Mouse (Mus musculus) NIH3T3 (cell line): ENCODE measurements at regions not wholly inside any gene's neighbourhood (a gene's known extent, or its start where the extent isn't known, plus 50 kb on each side); places are given as distances from the start of the nearest gene placed in this dataset.

Experiments
- DNase-seq: peaks from one replicate; pipeline ENCODE4 v3.0.0-alpha.2; 2012; ENCODE audit warnings: low read depth

DNA sequence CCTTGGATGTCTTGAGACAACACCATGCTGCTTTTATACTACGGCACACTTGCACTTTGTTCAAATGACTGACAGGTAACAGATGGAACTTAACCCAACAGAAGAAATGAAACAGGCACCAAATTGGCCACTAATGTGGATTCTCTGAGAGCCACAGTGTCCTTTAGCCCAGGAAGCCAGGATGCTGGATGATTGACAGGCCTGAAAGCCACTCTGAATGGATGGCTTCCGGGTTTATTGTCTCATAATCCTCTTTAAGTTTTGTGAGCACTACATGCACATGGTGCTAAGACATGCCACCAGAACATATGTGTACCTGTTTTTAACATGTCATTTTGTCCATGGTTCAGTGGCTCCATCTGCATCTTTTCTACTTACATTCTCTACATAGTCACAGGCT lies 152.7 kb downstream of the Drd1 start:
- no peak for DNase-seq

DNA sequence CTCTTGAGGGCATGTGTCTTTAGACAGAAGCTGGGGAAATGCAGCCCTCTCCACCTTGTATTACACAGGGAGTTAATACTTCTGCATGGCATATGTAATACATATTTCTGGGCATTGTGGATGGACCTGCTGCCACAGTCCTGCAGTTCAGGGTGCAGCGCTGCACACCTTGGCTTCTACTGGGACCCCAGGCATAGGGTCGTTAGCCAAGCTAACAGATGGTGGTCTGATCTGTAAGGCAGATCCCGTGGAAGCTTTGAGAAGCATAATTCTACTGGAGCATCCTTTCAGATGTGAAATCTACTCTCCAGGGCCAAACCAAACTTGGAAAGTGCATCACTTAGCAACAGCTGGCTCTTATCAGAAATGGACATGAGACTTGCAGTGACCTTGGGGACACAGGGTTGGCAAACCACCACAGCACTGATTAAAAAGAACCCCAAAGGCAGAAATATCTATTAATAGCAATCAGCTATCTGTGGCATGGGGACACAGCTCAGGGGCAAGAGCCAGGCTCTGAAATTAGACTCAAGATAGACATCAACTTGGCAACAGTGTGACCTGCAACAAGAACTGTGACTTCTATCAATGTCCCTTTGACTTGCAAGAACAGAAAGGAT lies 155.0 kb downstream of the Drd1 start:
- DNase-seq, result no peak

DNA sequence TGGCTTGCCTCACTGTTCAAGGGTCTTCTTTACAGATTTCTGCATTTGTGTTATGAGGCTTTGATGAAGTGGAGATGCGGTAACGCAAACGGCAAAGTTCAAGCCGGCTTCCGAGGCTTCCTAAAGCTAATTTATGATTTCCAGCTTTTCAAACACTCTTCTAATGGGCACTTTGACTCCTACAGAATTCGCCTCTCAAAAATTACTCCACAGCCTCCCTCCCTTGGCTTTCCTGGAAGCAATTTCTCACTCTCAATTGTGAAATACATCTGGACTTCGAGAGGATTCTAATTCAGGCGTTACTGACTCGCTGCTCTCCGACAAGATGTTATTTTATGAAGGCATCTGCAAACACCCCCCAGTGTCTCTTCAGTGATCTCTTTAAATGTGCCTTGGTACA lies 157.2 kb downstream of the Drd1 start:
- DNase-seq, result no peak

DNA sequence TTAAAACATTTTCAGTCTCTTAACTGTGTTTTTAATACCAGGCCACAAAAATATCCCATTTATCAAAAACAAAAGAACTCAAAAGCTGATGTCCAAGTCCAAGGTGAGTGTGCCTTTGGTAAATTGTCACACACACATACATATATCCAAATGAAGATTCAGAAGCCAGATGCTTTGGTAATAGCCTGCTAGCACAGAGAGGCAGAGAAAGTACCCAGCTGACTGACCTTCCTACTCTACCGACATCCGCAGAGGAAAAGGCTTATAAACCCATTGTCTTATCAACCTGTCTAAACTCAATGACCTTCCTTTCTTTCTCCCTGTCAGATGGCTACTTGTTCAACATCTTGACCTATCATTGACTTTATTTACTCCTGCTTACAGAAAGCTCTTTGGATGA lies 158.3 kb downstream of the Drd1 start:
- DNase-seq, result no peak

DNA sequence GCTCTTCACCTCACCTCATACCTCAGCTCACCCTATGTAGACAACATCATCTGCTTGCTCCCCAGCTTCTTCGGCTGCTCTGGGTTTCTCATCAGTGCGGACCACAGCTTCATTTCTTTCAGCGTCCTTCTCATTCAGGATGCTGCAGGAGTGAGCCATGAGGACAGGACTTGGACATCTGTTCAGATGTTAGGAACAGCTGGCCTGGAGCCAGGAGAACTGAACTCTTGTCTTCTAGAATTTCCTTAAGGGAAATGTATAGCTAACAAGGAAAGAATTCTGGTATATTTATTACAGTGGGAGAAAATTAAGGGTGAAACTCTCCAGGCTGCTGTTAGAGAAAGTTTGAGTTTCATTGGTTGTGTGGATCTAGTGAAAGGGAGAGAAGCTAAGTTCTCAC lies 167.1 kb downstream of the Drd1 start:
- DNase-seq, result no peak

DNA sequence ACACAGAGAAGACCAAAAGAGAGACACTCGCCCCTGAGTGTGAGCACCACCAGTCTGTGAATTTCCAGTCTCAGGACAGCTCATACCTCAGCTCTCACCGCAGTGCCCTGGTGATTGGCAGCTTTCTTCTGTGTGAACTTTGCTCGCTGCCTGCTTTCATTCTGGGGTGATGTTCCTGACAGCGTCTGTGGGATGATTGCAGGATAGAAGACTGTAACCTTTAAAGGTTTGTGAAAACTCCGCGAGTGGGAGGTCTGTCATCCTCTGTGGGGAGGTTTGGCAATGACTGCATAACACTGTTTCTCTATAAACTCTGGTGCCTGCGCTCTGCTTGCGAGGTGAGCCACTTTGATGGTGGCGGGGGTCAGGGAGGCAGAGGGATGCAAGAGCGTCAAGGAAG lies 169.7 kb downstream of the Drd1 start:
- no peak for DNase-seq

DNA sequence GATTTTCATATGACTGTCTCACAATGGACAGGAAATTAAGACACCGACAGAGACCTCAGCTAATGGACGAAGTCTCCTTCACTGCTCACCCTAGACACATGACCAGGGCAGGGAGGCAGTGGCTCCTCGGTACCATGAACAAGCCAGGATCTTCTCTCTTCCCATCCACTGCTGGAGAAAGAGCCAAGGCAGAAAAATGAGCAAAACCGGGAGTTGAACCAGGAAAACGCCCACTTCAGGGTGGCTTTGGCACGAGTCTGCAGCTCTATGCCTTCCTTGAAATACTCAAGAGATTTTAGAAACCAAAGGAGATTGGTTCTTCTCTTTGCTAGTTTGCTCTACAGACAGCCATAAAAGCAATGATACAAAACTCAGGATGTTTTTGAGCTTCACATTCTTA lies 172.3 kb downstream of the Drd1 start:
- DNase-seq, result no peak

DNA sequence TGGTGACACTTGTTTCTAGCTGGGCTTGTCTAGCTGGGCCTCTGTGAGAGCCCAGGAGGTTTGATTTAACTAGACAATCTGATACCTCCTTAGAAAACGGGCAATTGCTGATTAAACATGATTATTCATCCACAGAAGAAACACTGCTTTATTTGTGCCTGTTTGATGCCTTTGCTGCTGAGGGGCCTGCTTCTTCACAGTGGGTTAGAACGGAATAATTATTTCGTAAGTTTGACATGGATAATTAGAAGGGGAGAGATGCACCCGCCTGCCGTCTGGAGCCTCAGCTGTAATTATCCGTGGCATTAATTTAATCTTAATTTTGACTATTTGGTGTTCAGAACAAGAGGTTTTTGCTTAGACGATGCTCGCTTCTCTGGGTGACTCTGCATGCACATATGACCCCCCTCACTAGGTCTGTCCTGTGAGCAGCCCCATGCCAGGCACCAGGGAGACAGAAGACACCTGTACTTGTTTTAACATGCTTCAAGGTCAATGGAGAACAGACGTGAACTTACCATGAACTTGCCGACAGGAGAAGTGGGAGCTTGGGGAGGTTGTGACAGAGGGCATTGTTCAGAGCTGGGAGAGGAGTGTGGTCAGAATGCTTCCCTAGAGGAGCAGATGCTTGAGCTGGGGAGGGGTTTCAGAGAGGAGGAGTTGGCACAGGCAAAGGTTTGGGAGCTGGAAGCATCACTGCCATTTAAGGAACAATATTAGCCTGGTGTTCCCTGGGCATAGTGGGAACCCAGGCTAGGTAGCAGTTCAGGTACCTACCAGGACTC lies 174.8 kb downstream of the Drd1 start:
- no peak for DNase-seq

DNA sequence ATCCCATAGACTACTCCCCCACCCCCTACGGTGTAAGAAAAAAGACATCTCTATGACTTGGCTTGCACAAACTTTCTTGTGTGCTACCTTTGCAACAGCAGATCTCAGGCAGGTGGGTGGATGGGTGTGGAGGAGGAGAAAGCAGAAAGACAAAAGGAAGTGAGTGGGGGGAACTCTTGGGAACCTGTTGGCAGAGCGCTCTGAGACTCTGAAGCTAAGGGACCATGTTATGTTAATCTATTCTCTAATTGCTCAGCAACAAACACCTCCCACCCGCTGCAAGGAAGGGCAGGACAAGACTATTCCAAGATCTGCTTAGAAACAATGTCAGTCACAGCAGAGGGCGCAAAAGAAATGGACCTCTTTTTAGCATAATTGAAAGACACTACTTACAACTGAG lies 180.0 kb downstream of the Drd1 start:
- no peak for DNase-seq

DNA sequence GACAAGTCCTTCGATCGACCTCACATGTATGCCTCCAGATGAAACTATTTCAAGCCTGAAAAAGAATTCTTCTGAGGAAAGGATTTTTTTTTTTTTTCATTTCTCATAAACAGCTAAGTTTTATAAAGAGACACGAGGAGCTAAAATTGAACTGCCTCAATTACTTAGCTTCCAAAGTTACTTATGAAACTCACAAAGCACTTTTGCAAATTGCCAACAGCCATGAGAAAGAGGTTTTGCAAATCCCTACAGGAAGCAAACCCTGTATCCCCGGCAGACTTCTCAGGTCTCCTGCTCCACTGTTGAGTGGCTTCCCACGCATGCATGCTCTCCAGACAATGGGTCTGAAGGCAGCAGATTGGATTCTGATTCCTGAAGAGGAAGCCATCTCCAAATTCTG lies 190.2 kb downstream of the Drd1 start:
- no peak for DNase-seq

GRCm38 (mm10) chr13:53862336-53862735 lies 193.2 kb downstream of the Drd1 start:
- DNase-seq, result no peak

DNA sequence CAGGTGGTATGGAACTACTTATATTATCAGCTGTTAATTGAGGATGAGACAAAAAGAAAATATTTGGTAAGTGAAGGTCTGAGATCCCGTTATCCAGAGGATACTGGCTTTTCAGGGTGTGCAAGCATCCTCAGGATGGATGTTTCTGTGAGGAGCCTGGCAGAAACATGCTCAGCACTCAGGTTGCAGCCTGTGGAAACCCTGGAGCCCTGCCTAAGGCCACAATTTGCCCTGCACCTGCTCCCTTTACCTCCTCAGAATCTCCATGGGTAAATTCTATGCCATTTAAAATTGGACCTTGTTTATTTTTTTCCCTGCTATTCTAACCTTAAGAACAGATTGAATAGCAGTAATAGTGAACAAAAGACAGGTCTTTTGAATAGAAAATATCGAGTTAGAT lies 201.3 kb downstream of the Drd1 start:
- DNase-seq, result no peak

- no peak for DNase-seq
Measured at GRCm38 (mm10) chr13:53850146-53850545, 205.4 kb downstream of the Drd1 start.

GRCm38 (mm10) chr13:53846221-53846620 lies 209.3 kb downstream of the Drd1 start:
- no peak for DNase-seq

- DNase-seq, result no peak
Measured at GRCm38 (mm10) chr13:53845786-53846185, 209.7 kb downstream of the Drd1 start.

GRCm38 (mm10) chr13:53825957-53826580 lies 229.4 kb downstream of the Drd1 start:
- no peak for DNase-seq

- DNase-seq, result no peak
Measured at GRCm38 (mm10) chr13:53822061-53822460, 233.4 kb downstream of the Drd1 start.

GRCm38 (mm10) chr13:53815629-53816028 lies 239.9 kb downstream of the Drd1 start:
- no peak for DNase-seq

DNA sequence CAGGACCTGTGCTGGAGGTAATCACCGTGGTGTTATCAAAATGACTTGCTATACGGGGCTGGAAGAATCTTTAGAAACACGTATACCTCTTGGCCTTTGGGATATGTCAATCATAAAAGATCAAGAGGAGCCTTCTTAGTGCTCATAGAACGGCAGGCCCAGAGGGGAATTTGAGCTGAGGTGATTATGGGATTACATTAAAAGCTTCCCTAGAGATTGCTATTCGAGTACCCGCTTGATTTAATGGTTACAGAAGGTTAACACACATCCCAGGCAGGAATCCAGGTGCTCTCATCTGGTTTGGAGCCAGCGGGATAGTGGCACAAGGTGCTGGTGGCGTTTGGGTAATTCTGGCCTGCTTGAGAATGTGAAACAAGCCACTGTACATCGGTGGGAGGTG lies 241.4 kb downstream of the Drd1 start:
- no peak for DNase-seq

GRCm38 (mm10) chr13:53811862-53812261 lies 243.6 kb downstream of the Drd1 start:
- peak; percentile 18 for DNase-seq

- no peak for DNase-seq
Measured at GRCm38 (mm10) chr13:53811151-53811550, 244.4 kb downstream of the Drd1 start.

DNA sequence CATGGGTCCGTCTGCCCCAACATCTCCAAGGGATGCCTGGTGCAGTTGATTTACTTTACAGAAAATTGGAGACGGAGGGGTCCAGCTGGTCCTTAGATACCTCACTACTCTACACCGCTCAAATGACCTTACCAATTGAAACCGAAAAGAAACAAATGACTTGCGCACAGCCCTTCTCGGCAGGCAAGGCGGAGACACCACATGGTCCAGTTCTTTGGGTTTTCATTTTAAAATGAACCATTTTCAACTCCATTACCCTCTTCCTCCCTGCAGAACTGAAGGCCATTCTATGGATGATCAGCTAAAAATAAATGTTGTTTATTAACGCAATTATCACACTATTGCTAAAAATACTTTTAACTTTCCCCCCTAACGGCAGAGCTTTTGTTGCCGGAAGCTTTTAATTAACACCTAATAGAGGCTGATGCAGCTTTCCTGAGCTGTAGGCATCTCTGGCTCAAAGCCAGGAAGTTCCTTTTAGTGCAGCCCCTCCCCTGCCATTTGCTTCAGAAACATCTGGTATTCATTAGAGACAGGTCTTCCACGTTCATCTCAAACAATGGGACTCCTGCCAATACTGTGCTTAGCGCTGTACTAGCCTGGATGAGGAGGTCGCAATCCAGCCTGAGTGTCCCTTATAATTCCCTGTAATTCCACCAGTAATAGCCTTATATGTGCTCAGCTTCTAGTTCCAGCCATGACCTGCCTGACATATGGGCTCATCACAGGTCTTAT lies 247.5 kb downstream of the Drd1 start:
- peak; percentile 11 for DNase-seq

DNA sequence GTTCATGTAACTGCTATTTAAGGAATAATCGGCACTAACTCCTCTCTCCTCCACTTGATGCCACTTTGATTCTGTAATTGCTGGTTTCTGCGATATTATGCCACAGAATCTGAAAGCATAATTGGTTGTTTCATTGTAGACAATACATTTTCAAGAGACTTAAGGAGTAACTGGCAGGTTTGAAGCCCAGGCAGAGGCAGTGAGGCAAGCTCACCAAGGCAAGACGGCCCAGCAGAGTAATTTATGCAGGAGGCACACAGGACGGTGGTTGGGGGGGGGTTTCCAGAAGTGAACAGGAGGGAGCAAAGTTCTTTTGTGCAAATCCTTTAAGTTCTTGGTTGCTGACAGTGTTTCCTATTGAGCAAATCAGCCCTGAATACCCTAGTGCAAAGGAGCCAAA lies 249.6 kb downstream of the Drd1 start:
- DNase-seq, result no peak
